Mouse (Mus musculus) retina, adult 2 months (tissue): Measurements from ENCODE around the gene Gm49450.

ENCODE experiments used
- DNase-seq: peaks from one replicate; pipeline ENCODE4 v3.0.0-alpha.2; 2012; ENCODE audit warnings: low read depth, low spot score

The Gm49450 gene

GRCm38 (mm10) chr15:98893036-98893435 lies 60.3 kb downstream of the Gm49450 start:
- DNase-seq = no peak

GRCm38 (mm10) chr15:98891907-98892606 lies 61.3 kb downstream of the Gm49450 start:
- peak; percentile 62 for DNase-seq

GRCm38 (mm10) chr15:98891198-98891742 lies 62.1 kb downstream of the Gm49450 start:
- no peak for DNase-seq

- no peak for DNase-seq
Measured at GRCm38 (mm10) chr15:98887526-98887925, 65.8 kb downstream of the Gm49450 start.

- DNase-seq = no peak
Measured at GRCm38 (mm10) chr15:98886667-98887387, 66.5 kb downstream of the Gm49450 start.

GRCm38 (mm10) chr15:98884106-98884505 lies 69.2 kb downstream of the Gm49450 start:
- DNase-seq = no peak

DNA sequence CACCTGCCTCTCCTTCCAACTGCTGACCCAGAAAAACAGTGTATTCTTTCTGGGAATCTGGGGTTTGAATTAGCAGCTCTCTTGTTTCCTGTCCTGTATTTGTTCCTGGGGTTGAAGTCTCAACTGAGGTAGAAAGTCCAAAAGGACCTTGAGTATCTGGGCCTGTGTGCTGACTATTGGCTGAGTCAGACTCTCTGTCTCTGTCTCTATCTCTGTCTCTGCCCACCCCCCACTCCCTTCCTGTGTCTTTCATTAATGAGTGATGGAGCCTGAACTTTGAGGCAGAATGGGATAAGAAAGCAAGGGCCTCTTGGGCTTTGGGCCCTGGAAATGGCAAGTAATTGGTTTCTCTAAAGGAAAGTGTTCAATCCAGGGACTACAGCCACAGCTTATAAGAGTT lies 69.7 kb downstream of the Gm49450 start:
- no peak for DNase-seq
